Mouse (Mus musculus) midbrain, postnatal 0 days (tissue): ENCODE results near the gene Tns3. TPM values are rescaled to one million over a fixed set of nuclear protein-coding genes. Genes with fewer than 3 reads are reported as not detected.

Source experiments
- ATAC-seq: fragments of 200-750 bp; cut with Nextera tagmentation; 2 replicates; pipeline ENCODE4 v1.8.0; 2017; ENCODE audit warnings: moderate number of reproducible peaks, mild to moderate bottlenecking, moderate TSS enrichment, moderate library complexity; ENCODE audit not compliant: low FRiP score
- DNase-seq: peaks from one replicate; pipeline ENCODE4 v3.0.0-alpha.2; 2015; ENCODE audit warnings: low spot score
- H3K27ac ChIP-seq: fragments of 300-500 bp; sonication (generic); 2 replicates; pipeline ENCODE4 v1.5.1; 2014; ENCODE audit warnings: low read depth, mild to moderate bottlenecking, low read length, mixed read lengths
- H3K27me3 ChIP-seq: fragments of 300-500 bp; sonication (generic); 2 replicates; pipeline ENCODE4 v1.6.1; 2014; ENCODE audit warnings: low read length, control low read depth, mixed read lengths; ENCODE audit not compliant: insufficient read depth
- H3K36me3 ChIP-seq: fragments of 300-500 bp; sonication (generic); 2 replicates; pipeline ENCODE4 v1.6.1; 2014; ENCODE audit warnings: low read length, control low read depth, mixed read lengths; ENCODE audit not compliant: insufficient read depth
- H3K4me1 ChIP-seq: fragments of 300-500 bp; sonication (generic); 2 replicates; pipeline ENCODE4 v1.6.1; 2014; ENCODE audit warnings: mild to moderate bottlenecking, control low read depth, antibody characterized with exemption, low read length, mixed read lengths; ENCODE audit not compliant: insufficient read depth
- H3K4me2 ChIP-seq: fragments of 300-500 bp; sonication (generic); 2 replicates; pipeline ENCODE4 v1.6.1; 2014; ENCODE audit warnings: low read depth, mild to moderate bottlenecking, low read length, mixed read lengths; ENCODE audit not compliant: poor library complexity, severe bottlenecking
- H3K4me3 ChIP-seq: fragments of 300-500 bp; sonication (generic); 2 replicates; pipeline ENCODE4 v1.5.1; 2014; ENCODE audit warnings: low read depth, mild to moderate bottlenecking, low read length, moderate library complexity
- H3K9ac ChIP-seq: fragments of 300-500 bp; sonication (generic); replicated peaks from 2 replicates; pipeline ENCODE4 v1.6.1; 2014; ENCODE audit warnings: mild to moderate bottlenecking, low read length, moderate library complexity, mixed read lengths; ENCODE audit not compliant: poor library complexity, severe bottlenecking
- H3K9me3 ChIP-seq: fragments of 300-500 bp; sonication (generic); 2 replicates; pipeline ENCODE4 v1.6.1; 2016; ENCODE audit warnings: low read length, control low read depth
- CTCF ChIP-seq: IDR thresholded peaks from 2 replicates; pipeline ENCODE4 v1.5.1; 2016; ENCODE audit warnings: antibody characterized with exemption, mild to moderate bottlenecking
- WGBS: fragments of 180-500 bp; shearing (Covaris S2); extraction: QIAGEN DNeasy Blood & Tissue Kit; methylation state at CpG from one replicate; pipeline ENCODE4 v1.1.7; 2014; 5-methylcytosine and 5-hydroxymethylcytosine counted together
- polyA plus RNA-seq: library from polyadenylated mRNA; unstranded; fragments of >200 nt; fragmentation: Nextera tagmentation; extraction: Ambion mirVana; gene quantifications from 2 replicates; pipeline ENCODE4 v1.2.1, GENCODE M21; 2015
- total RNA-seq: library from RNA; depleted of rRNA; stranded (reverse); fragments of >200 nt; gene quantifications from 2 replicates; pipeline ENCODE4 v1.2.3, GENCODE M21; 2014

Gene Tns3
- total and polyA plus RNA-seq, 2 experiments from 2014 or later: 4.9 to 38.7 TPM

DNA sequence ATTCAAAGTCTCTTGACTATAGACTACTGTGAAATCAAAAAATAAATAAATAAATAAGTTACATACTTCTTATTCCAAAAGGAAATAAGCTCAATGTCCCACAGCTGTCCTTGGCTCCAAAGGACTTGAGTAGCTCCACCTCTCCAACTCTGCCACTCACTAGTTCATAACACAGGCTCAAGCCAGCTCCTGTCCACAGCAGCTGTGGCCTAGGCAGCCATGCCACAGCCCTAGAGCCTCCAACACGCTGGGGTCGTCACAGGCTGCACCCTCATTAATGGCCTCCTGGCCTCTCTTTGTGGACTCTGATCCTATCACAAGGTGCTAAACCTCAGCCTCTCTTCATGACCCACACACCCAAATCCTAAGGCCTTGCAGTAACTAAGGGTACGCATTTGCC is 18.7 kb downstream of the Tns3 start:
- Histone ChIP-seq H3K9ac (no peak overlapping the region), H3K36me3 (no peaks in the 10 kb centered on the region), H3K4me3 (no peak overlapping the region), H3K4me2 (no peak overlapping the region), H3K4me1 (0 out of 2 replicates have a peak, but pooled peaks cover 3% of the 10 kb centered on the region), H3K27me3 (no peaks in the 10 kb centered on the region), H3K9me3 (no peaks in the 10 kb centered on the region), H3K27ac (no peak overlapping the region)
- 88% methylated on average over 3 of the region's 3 CpGs for WGBS
- TF ChIP-seq CTCF: no peak
- DNase-seq: no peak
- ATAC-seq: no peak

DNA sequence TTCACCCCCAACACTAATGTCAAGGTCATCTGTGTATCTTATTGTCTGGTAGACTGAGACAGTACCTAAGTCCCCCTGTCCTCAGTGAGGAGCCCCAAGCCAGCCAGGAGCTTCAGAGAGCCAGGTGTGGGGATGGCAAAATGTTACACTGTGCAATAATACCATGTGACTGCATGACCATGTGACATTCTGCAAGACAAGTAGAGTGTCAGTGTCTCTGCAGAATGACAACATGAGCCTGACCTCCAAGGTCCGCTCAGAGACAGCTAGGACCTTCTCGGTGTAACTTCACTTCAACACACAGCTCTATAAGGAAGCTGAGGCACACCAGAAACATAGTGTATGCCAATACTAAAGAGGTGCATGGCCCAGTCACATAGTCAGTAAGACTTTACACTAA is 20.1 kb downstream of the Tns3 start:
- Histone ChIP-seq H3K27me3 (no peaks in the 10 kb centered on the region), H3K36me3 (no peaks in the 10 kb centered on the region), H3K4me3 (no peak overlapping the region), H3K27ac (no peak overlapping the region), H3K4me2 (no peak overlapping the region), H3K4me1 (no peaks in the 10 kb centered on the region), H3K9ac (no peak overlapping the region), H3K9me3 (no peaks in the 10 kb centered on the region)
- 98% methylated on average over 2 of the region's 2 CpGs for WGBS
- no peak for TF ChIP-seq CTCF
- no peak for ATAC-seq
- DNase-seq: no peak

DNA sequence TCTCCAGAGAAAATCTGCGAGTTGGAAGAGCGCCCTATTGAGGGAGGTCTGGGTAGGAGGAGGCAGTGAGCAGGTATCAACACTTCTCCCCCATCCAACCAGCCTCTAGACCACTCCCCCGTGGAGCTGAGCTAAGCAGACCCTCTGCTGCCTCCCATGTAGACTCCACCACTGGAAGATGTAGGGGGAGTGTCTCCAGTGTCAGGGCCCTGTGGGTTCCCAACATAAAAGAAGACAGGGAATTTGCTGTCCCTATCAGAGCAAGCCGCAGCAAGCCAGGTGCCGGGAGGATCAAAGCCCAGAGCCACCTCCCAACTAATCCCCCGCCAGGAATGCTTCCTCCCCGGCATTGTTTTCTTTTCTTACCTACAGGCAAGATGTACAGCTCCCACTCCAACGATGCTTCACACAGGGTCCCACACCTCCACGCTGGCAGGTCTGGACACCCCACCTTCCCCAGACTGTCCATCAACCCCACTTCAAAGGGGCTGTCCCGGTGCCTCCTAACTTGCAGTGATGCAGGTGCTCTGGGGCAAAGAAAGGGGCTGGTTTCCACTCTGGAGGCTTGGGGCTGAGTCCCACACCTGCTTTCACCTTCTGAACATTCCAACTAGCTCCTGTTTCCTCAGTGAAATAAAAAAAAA is 22.6 kb downstream of the Tns3 start:
- no peaks in the 10 kb centered on the region for H3K27me3 ChIP-seq
- H3K4me2 ChIP-seq: no peak overlapping the region
- no peak for TF ChIP-seq CTCF
- H3K9ac ChIP-seq: no peak overlapping the region
- H3K9me3 ChIP-seq: no peaks in the 10 kb centered on the region
- no peak overlapping the region for H3K4me3 ChIP-seq
- H3K36me3 ChIP-seq: no peaks in the 10 kb centered on the region
- H3K4me1 ChIP-seq: no peaks in the 10 kb centered on the region
- ATAC-seq: no peak
- no peak for DNase-seq
- 34% methylated on average over 10 of the region's 10 CpGs for WGBS
- H3K27ac ChIP-seq: no peak overlapping the region

DNA sequence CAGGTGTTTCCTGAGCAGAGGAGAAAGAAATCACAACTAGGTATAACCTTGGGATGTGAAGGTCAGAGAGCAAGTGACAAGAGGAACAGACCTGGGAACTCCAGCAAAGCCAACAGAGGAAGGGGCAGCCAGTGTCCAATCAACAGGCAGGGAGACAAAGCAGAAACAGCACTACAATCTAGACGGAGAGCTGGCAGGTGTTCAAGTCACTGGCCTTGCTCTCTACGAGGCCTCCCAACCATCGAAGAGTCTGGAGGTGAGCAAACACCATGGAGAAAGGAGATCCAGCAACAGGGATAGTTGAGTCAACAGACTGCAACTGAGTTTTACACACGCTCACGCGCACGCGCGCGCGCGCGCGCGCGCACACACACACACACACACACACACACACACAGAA is 24.6 kb downstream of the Tns3 start:
- Histone ChIP-seq H3K9ac (no peak overlapping the region), H3K4me1 (no peaks in the 10 kb centered on the region), H3K4me3 (no peak overlapping the region), H3K4me2 (no peak overlapping the region), H3K27me3 (no peaks in the 10 kb centered on the region), H3K27ac (no peak overlapping the region), H3K9me3 (no peaks in the 10 kb centered on the region), H3K36me3 (no peaks in the 10 kb centered on the region)
- 95% methylated on average over 16 of the region's 16 CpGs for WGBS
- DNase-seq (no peak), ATAC-seq (no peak)
- no peak for TF ChIP-seq CTCF

- no peaks in the 10 kb centered on the region for H3K4me1 ChIP-seq
- no peak for TF ChIP-seq CTCF
- H3K27me3 ChIP-seq: no peaks in the 10 kb centered on the region
- no peak overlapping the region for H3K27ac ChIP-seq
- H3K9ac ChIP-seq: no peak overlapping the region
- ATAC-seq: no peak; the same call in 1 of the 2 replicates
- no peak overlapping the region for H3K4me3 ChIP-seq
- H3K36me3 ChIP-seq: no peaks in the 10 kb centered on the region
- no peak overlapping the region for H3K4me2 ChIP-seq
- WGBS: 95% methylated on average over 6 of the region's 6 CpGs
- H3K9me3 ChIP-seq: no peaks in the 10 kb centered on the region
- DNase-seq: no peak
Measured at GRCm38 (mm10) chr11:8639007-8639718, 25.2 kb downstream of the Tns3 start.
